Mouse (Mus musculus) liver, embryonic 15.5 days (tissue): ENCODE data around the gene Prss48. TPM values are rescaled to one million over a fixed set of nuclear protein-coding genes. Genes with fewer than 3 reads are reported as not detected.

Experiments
- polyA plus RNA-seq: library from polyadenylated mRNA; unstranded; fragments of >200 nt; fragmentation: Nextera tagmentation; extraction: Ambion mirVana; gene quantifications from 2 replicates; pipeline ENCODE4 v1.2.1, GENCODE M21; 2015

Gene Prss48
- polyA plus RNA-seq, 1 experiment from 2014 or later = not detected

Other genes with a start within 250 kb of the Prss48 start
- gene Fam160a1, start 185.2 kb downstream of the Prss48 start, polyA plus RNA-seq = 0.28 and 0.30 TPM in 2 replicates
- gene Glt28d2, start 115.0 kb downstream of the Prss48 start, polyA plus RNA-seq = 0.15 and 0.28 TPM in 2 replicates
- 0.24 and 0.79 TPM in 2 replicates for gene Gm37240, start 115.0 kb downstream of the Prss48 start, polyA plus RNA-seq
- gene Sh3d19, start 31.4 kb downstream of the Prss48 start, polyA plus RNA-seq = 7.0 and 10.7 TPM in 2 replicates
- 585 and 685 TPM in 2 replicates for gene Rps3a1, start 140.2 kb upstream of the Prss48 start, polyA plus RNA-seq
- 2.4 and 3.2 TPM in 2 replicates for gene Lrba, start 222.2 kb upstream of the Prss48 start, polyA plus RNA-seq